Mouse (Mus musculus) E14TG2a.4 (cell line): ENCODE results near the gene Zfp963.

ENCODE experiments used
- CTCF ChIP-seq: conservative IDR thresholded peaks from 2 replicates; pipeline ENCODE4 v1.5.1; 2014; ENCODE audit warnings: low read length
- NANOG ChIP-seq: IDR thresholded peaks from 2 replicates; pipeline ENCODE4 v1.6.1; 2014; ENCODE audit warnings: borderline replicate concordance, low read length, mixed read lengths
- POU5F1 ChIP-seq: IDR thresholded peaks from 2 replicates; pipeline ENCODE4 v1.6.1; 2014; ENCODE audit warnings: low read length, borderline replicate concordance

- TF ChIP-seq NANOG = no peak
- no peak for TF ChIP-seq CTCF
- TF ChIP-seq POU5F1 = no peak
Observed at GRCm38 (mm10) chr8:69794096-69794495, 44.3 kb upstream of the Zfp963 start.
